ENCODE assay signal across 17 mouse cellular contexts in the genomic region with DNA sequence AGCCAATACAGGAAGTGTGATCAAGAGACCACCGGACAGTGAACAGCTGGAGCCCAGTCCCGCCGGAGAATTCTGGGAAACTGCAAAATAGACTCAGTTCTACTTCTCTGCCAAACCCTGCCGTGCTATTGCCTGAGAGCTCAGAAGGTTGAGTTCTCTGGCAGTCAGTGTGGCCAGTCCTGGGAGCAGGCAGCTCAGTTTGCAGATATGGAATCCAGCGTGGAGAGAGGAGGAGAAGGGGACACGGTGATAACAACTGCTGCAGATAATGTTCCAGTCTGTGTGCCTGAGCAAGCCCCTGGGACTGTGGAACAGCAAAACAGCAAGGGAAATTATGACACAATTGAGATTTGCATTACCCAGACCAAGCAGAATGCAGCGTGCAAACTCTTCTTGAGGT. TPM values are rescaled to one million over a fixed set of nuclear protein-coding genes. Genes with fewer than 3 reads are reported as not detected.
DNase-seq lines count a peak whose midpoint lies in the region; ATAC-seq lines count a peak whose summit lies in the region.
"Had no signal": no experiment of that assay in that cellular context is flagged by ENCODE, and none has a peak within 500 bp of the region (broad histone marks: within the 10 kb centered on the region; RNA-seq: fewer than 3 reads in every experiment).

No protein-coding gene starts in this region.

- peak overlapping the region; percentile 37 for H3K4me2 ChIP-seq in heart, embryonic 14.5 days (ENCODE audit: low read length)
- H3K4me2 ChIP-seq in limb, embryonic 15.5 days = no peak overlapping the region
- H3K4me2 ChIP-seq: hindbrain, embryonic 12.5 days had no signal

- no peak overlapping the region for H3K9ac ChIP-seq in heart, embryonic 14.5 days (ENCODE audit: low read length)
- H3K9ac ChIP-seq in limb, embryonic 15.5 days = no peak overlapping the region
- H3K9ac ChIP-seq: hindbrain, embryonic 12.5 days had no signal

- no peaks in the 10 kb centered on the region for H3K9me3 ChIP-seq in heart, embryonic 14.5 days (ENCODE audit: control insufficient read depth, low read length)
- H3K9me3 ChIP-seq in limb, embryonic 15.5 days = no peaks in the 10 kb centered on the region
- H3K9me3 ChIP-seq: hindbrain, embryonic 12.5 days had no signal

- peak; percentile 86 for ATAC-seq in heart, embryonic 14.5 days (ENCODE audit: insufficient number of reproducible peaks, insufficient read depth, low FRiP score, low read depth)
- ATAC-seq in limb, embryonic 15.5 days (ENCODE audit: insufficient number of reproducible peaks, low FRiP score, low TSS enrichment, low read depth) = peak; percentile 52; the same call in 1 of the 2 replicates
- ATAC-seq: intestine, postnatal 0 days had no signal

- peak overlapping the region; percentile 60 to 78 for H3K27ac ChIP-seq in heart, embryonic 14.5 days (replicated peaks in 1 of 2; ENCODE audit: control insufficient read depth in 1 of 2, insufficient read depth in 1 of 2, low read depth in 2 of 2, low read length in 2 of 2)
- peak overlapping the region; percentile 48 for H3K27ac ChIP-seq in limb, embryonic 15.5 days
- H3K27ac ChIP-seq: hindbrain, embryonic 12.5 days had no signal

- H3K36me3 ChIP-seq in heart, embryonic 14.5 days (ENCODE audit: control insufficient read depth, insufficient read depth, low read length) = no peaks in the 10 kb centered on the region
- H3K36me3 ChIP-seq in limb, embryonic 15.5 days = no peaks in the 10 kb centered on the region
- H3K36me3 ChIP-seq: hindbrain, embryonic 12.5 days had no signal

- DNase-seq in kidney, postnatal 4 days = peak; percentile 6 to 15
- DNase-seq in kidney, postnatal 36 days = no peak
- peak; percentile 59 to 84 for DNase-seq in heart, adult 18-20 months
- no peak for DNase-seq in right cerebral cortex, postnatal 36 days (ENCODE audit: low spot score in 2 of 2)
- DNase-seq in ovary, adult 18-20 months (ENCODE audit: low spot score) = no peak
- DNase-seq: adrenal gland, adult 8-10 months; lung, adult 2 months; right cerebral cortex, postnatal 14 days; thymus, postnatal 4 days had no signal

- H3K4me1 ChIP-seq in heart, embryonic 14.5 days (ENCODE audit: control insufficient read depth in 2 of 2, insufficient read depth in 2 of 2, low read length in 2 of 2) = peaks cover 13 to 20% of the 10 kb centered on the region in 2 experiments
- peaks cover 5% of the 10 kb centered on the region; the same call in 1 of the 2 replicates for H3K4me1 ChIP-seq in limb, embryonic 15.5 days

- H3K27me3 ChIP-seq in heart, embryonic 14.5 days (ENCODE audit: control insufficient read depth, insufficient read depth, low read length) = no peaks in the 10 kb centered on the region
- no peaks in the 10 kb centered on the region for H3K27me3 ChIP-seq in limb, embryonic 15.5 days
- H3K27me3 ChIP-seq: hindbrain, embryonic 12.5 days had no signal

- peak overlapping the region in 1 of 2 experiments; percentile 9; a peak in 1 of 4 replicates for H3K4me3 ChIP-seq in heart, embryonic 14.5 days (ENCODE audit: control insufficient read depth in 1 of 2, insufficient read depth in 1 of 2, low read depth in 1 of 2, low read length in 2 of 2)
- no peak overlapping the region for H3K4me3 ChIP-seq in limb, embryonic 15.5 days
- H3K4me3 ChIP-seq: erythroblast, embryonic 14.5 days; hindbrain, embryonic 12.5 days had no signal

- WGBS in heart, embryonic 14.5 days = 29% methylated on average over 7 of the region's 7 CpGs
- WGBS in limb, embryonic 15.5 days = 60% methylated on average over 7 of the region's 7 CpGs

RNA-seq across cellular contexts. Expression of a gene that starts 7.6 kb away (rescaled TPM):
- 1 to 10 TPM; 2.8 to 3.5 TPM for total RNA-seq in heart, adult 18-20 months (2021)
- 4.2 and 5.3 TPM in 2 replicates for polyA plus RNA-seq in heart, embryonic 14.5 days (2014; fragmentation: Nextera tagmentation; extraction: Ambion mirVana)
- 4.8 and 6.4 TPM in 2 replicates for polyA plus RNA-seq in limb, embryonic 15.5 days (2015; fragmentation: Nextera tagmentation; extraction: Ambion mirVana)
- total RNA-seq: common myeloid progenitor, adult 5-6 weeks; megakaryocyte, adult 5-6 weeks; neutrophil, adult 5-6 weeks had no signal

Comparison
In these comparisons a context has a peak if more than half of its experiments do, and no peak if none do; other contexts are left out.
1. DNase-seq: peak in kidney, postnatal 4 days (2 of 2) and heart, adult 18-20 months (2 of 2); none in kidney, postnatal 36 days (0 of 2), right cerebral cortex, postnatal 36 days (0 of 2) and ovary, adult 18-20 months (single experiment).